Mouse (Mus musculus): Measurements from ENCODE around the gene Trpv5. TPM values are rescaled to one million over a fixed set of nuclear protein-coding genes. Genes with fewer than 3 reads are reported as not detected.
A peak's percentile ranks its signal among the peaks of the same experiment; 100 is the strongest.

Gene Trpv5
- polyA plus RNA-seq, 1 experiment from 2014 or later, result 0.07 TPM

DNA sequence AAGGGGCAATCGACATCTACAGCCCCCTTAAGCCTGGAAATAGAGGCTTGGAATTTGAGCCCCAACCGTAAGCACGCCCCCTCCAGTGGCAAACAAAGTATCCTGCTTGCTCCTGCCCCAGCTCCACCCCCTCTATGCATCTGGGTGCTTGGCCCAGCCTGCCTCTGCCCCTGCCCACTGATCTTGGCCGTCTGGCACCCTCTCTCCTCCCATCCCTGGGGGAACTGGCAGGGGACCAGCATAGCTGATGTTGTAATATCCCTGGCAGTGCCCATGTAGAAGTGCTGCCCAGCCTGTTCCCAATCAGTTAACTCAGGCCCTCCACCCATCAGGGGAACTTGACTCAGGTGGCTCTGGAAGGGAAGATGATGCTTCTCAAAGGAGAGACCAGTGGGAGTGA lies 74.4 kb downstream of the Trpv5 start:
- Histone ChIP-seq H3K4me3 (ENCODE audit: low read depth, low read length) (peak overlapping the region; percentile 74), H3K9ac (ENCODE audit: low read depth, low read length) (no peak overlapping the region), H3K4me2 (peak overlapping the region; percentile 79), H3K9me3 (ENCODE audit: control insufficient read depth, low read length) (no peaks in the 10 kb centered on the region), H3K27me3 (replicated peaks; ENCODE audit: control insufficient read depth, insufficient read depth, low read length) (peaks cover 3% of the 10 kb centered on the region), H3K27ac (ENCODE audit: low read depth, low read length) (no peak overlapping the region), H3K36me3 (ENCODE audit: control insufficient read depth, insufficient read depth, low read length) (no peaks in the 10 kb centered on the region), H3K4me1 (replicated peaks; ENCODE audit: control insufficient read depth, insufficient read depth, low read length) (no peaks in the 10 kb centered on the region)
- ATAC-seq (replicated peaks; ENCODE audit: low FRiP score) (no peak), DNase-seq (ENCODE audit: low spot score) (no peak)
- 9% methylated on average over 4 of the region's 4 CpGs for WGBS

DNA sequence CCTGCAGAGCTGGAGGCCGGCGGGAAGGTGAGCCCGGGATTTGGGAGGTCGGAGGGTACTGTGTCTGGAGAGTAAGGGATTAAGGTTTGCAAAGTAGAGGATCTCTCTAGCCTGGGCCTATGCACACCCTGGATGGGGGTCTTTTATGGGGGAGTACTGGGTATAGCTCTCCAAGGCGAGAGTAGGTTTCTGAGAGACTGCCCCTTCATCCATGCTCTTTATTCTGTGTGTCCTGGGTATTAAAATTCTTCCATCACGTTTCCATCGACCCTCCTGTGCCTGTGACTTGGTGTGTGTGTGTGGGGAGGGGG lies 74.8 kb downstream of the Trpv5 start:
- H3K36me3 ChIP-seq (ENCODE audit: control insufficient read depth, insufficient read depth, low read length), result no peaks in the 10 kb centered on the region
- H3K9me3 ChIP-seq (ENCODE audit: control insufficient read depth, low read length), result no peaks in the 10 kb centered on the region
- no peak; the same call in 1 of the 2 replicates for ATAC-seq (replicated peaks; ENCODE audit: low FRiP score)
- WGBS, result 8% methylated on average over 7 of the region's 7 CpGs
- H3K27me3 ChIP-seq (replicated peaks; ENCODE audit: control insufficient read depth, insufficient read depth, low read length), result peaks cover 3% of the 10 kb centered on the region
- no peak for DNase-seq (ENCODE audit: low spot score)
- peak overlapping the region; percentile 66 for H3K9ac ChIP-seq (ENCODE audit: low read depth, low read length)
- peak overlapping the region; percentile 74 for H3K4me3 ChIP-seq (ENCODE audit: low read depth, low read length)
- H3K4me2 ChIP-seq, result peak overlapping the region; percentile 79
- no peak overlapping the region for H3K27ac ChIP-seq (ENCODE audit: low read depth, low read length)
- H3K4me1 ChIP-seq (replicated peaks; ENCODE audit: control insufficient read depth, insufficient read depth, low read length), result no peaks in the 10 kb centered on the region

DNA sequence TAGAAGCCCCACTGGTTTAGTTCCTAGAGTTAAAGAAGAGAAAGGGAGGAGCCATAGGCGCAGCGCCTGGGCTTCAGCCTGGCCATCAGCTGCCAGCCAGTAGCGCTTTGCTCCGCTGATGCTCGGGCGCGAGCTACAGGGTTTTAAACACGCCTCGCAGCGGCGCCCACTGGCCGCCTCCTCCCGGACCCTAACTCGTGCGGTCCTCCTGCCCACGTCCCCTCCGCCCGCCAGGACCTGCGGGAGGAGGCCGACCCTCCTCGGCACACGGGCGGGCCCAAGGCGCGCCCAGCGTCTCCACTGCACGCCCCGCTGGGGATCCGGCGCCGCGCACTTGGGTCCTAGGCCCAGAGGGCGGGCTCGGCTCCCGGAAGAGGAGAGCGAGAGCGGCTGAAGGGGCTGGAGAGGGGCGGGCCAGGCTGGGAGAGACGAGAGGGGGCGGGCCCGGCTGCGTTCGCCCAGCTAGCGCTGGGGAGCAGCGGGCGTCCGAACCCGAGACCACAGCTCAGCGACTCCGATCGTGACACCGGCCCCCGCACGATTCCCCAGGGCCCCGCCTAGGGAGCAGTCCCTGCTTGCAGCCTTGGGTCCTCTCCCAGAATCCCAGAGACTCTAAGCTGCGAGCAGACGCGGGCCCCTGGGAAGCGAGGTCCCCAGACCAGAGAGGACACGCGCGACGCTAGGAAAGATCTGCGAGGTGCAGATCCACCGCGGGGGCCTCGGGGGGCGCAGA lies 75.3 kb downstream of the Trpv5 start, which contains the start of gene Ephb6:
Gene Ephb6 (plus strand): TSS at position 422 of the 733 bp plus-strand sequence.
- Histone ChIP-seq H3K27me3 (replicated peaks; ENCODE audit: control insufficient read depth, insufficient read depth, low read length) (peaks cover 3% of the 10 kb centered on the region), H3K36me3 (ENCODE audit: control insufficient read depth, insufficient read depth, low read length) (no peaks in the 10 kb centered on the region), H3K27ac (ENCODE audit: low read depth, low read length) (peak within 1 kb of the TSS; percentile 43; the same call in 1 of the 2 replicates), H3K9ac (ENCODE audit: low read depth, low read length) (peak within 1 kb of the TSS; percentile 66), H3K9me3 (ENCODE audit: control insufficient read depth, low read length) (no peaks in the 10 kb centered on the region), H3K4me2 (peak within 1 kb of the TSS; percentile 79), H3K4me3 (ENCODE audit: low read depth, low read length) (peak within 1 kb of the TSS; percentile 74), H3K4me1 (replicated peaks; ENCODE audit: control insufficient read depth, insufficient read depth, low read length) (no peaks in the 10 kb centered on the region)
- ATAC-seq (replicated peaks; ENCODE audit: low FRiP score) (peak; percentile 92), DNase-seq (ENCODE audit: low spot score) (peak; percentile 87)
- WGBS, result under 1% methylated on average over 63 of the region's 68 CpGs

DNA sequence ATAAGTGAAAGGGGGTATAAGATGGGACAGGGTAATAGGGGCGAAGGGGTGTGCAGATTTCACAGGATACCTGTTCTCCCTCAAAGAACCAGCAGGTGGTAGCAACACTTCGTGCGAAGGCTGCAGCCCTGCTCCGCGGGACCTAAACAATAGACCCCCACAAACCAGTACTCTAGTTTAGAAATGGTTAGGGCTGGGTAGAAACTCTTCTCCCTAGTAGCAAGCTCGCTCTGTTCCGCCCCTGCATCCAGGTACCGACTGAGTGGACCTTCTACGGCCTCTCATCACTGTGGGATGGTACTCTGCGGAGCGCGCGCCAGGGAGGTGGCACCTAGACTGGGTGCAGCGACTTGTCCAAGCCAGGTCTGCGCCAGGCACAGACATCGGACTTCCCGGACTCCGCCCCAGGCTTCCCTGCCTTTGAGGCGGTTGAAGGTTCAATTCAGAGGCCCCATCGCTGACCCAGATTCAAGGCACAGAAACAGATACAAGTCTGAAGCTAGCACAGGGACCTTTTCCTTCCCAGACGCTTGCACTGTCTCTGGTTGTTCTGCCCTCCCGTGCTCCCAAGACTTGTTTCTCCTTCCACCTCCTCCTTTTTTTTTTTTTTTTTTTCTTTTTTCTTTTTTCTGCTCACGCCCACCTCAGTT lies 76.0 kb downstream of the Trpv5 start:
- under 1% methylated on average over 23 of the region's 23 CpGs for WGBS
- H3K27me3 ChIP-seq (replicated peaks; ENCODE audit: control insufficient read depth, insufficient read depth, low read length), result peaks cover 3% of the 10 kb centered on the region
- DNase-seq (ENCODE audit: low spot score), result peak; percentile 74
- H3K27ac ChIP-seq (ENCODE audit: low read depth, low read length), result no peak overlapping the region
- H3K4me3 ChIP-seq (ENCODE audit: low read depth, low read length), result peak overlapping the region; percentile 74
- H3K4me2 ChIP-seq, result peak overlapping the region; percentile 79
- H3K36me3 ChIP-seq (ENCODE audit: control insufficient read depth, insufficient read depth, low read length), result no peaks in the 10 kb centered on the region
- ATAC-seq (replicated peaks; ENCODE audit: low FRiP score), result peak; percentile 53
- peak overlapping the region; percentile 66 for H3K9ac ChIP-seq (ENCODE audit: low read depth, low read length)
- no peaks in the 10 kb centered on the region for H3K9me3 ChIP-seq (ENCODE audit: control insufficient read depth, low read length)
- H3K4me1 ChIP-seq (replicated peaks; ENCODE audit: control insufficient read depth, insufficient read depth, low read length), result no peaks in the 10 kb centered on the region

Other genes with a start within 250 kb of the Trpv5 start
- not detected in 2 replicates for gene Gm10334, start 234.6 kb downstream of the Trpv5 start, polyA plus RNA-seq (2014; fragmentation: Nextera tagmentation; extraction: Ambion mirVana)
- gene Prss1, start 221.8 kb downstream of the Trpv5 start, polyA plus RNA-seq (2014; fragmentation: Nextera tagmentation; extraction: Ambion mirVana), result not detected in 2 replicates
- gene Prss2, start 159.0 kb downstream of the Trpv5 start, polyA plus RNA-seq (2014; fragmentation: Nextera tagmentation; extraction: Ambion mirVana), result 0.22 TPM in 1 of 2 replicates, not detected in the other
- 5.7 and 6.3 TPM in 2 replicates for gene Ephb6, start 75.3 kb downstream of the Trpv5 start, polyA plus RNA-seq (2014; fragmentation: Nextera tagmentation; extraction: Ambion mirVana)
- 0.07 and 0.27 TPM in 2 replicates for gene Trpv6, start 44.4 kb downstream of the Trpv5 start, polyA plus RNA-seq (2014; fragmentation: Nextera tagmentation; extraction: Ambion mirVana)
- gene Llcfc1, start 3.7 kb upstream of the Trpv5 start, polyA plus RNA-seq (2014; fragmentation: Nextera tagmentation; extraction: Ambion mirVana), result not detected in 2 replicates
- 150 and 153 TPM in 2 replicates for gene Kel, start 23.6 kb upstream of the Trpv5 start, polyA plus RNA-seq (2014; fragmentation: Nextera tagmentation; extraction: Ambion mirVana)
- not detected in 2 replicates for gene Olfr459, start 94.4 kb upstream of the Trpv5 start, polyA plus RNA-seq (2014; fragmentation: Nextera tagmentation; extraction: Ambion mirVana)
- gene Pip, start 166.8 kb upstream of the Trpv5 start, polyA plus RNA-seq (2014; fragmentation: Nextera tagmentation; extraction: Ambion mirVana), result not detected in 2 replicates
- gene Sval2, start 172.2 kb upstream of the Trpv5 start, polyA plus RNA-seq (2014; fragmentation: Nextera tagmentation; extraction: Ambion mirVana), result not detected in 2 replicates

All from liver, embryonic 11.5 days (tissue).